Mouse (Mus musculus) heart, postnatal 10 days (tissue): Measurements from ENCODE around the gene Camta1. TPM values are rescaled to one million over a fixed set of nuclear protein-coding genes. Genes with fewer than 3 reads are reported as not detected.
A peak's percentile ranks its signal among the peaks of the same experiment; 100 is the strongest.

Experiments used
- DNase-seq, 2 experiments: peaks; one replicate each; pipeline ENCODE4 v3.0.0; 2021
- intact Hi-C: fragments of 180-260 bp; cut with DNase I; formaldehyde crosslinking; loops from one replicate; pipeline ENCODE4 v1.15.1; 2025
- total RNA-seq, 2 experiments: library from RNA; stranded (reverse); gene quantifications; 2 replicates each; pipeline ENCODE4 v1.2.3; 2021

Camta1 gene
- total RNA-seq, 2 experiments from 2014 or later: 180 to 183 TPM

DNA sequence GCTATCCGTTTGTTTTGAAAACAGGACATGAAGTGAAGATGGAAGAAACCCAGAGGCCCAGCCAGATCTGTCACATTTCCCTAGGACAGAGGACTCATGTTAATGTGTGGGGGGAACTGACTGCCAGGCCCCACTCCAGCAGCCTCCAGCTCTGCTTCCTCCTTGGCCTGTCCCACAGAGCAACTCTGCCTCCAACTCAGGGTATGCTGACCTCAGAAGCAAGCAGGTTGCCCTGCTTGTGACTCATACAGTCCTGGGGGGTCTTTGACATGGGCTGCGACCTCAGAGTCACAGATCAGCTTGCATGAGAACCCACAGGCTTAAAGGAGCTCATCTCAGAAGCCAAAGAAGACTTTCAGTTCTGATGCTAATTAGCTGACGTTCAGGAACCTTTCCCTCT lies 231.4 kb downstream of the Camta1 start:
- DNase-seq: no peak
- intact Hi-C loops: no loop called here

DNA sequence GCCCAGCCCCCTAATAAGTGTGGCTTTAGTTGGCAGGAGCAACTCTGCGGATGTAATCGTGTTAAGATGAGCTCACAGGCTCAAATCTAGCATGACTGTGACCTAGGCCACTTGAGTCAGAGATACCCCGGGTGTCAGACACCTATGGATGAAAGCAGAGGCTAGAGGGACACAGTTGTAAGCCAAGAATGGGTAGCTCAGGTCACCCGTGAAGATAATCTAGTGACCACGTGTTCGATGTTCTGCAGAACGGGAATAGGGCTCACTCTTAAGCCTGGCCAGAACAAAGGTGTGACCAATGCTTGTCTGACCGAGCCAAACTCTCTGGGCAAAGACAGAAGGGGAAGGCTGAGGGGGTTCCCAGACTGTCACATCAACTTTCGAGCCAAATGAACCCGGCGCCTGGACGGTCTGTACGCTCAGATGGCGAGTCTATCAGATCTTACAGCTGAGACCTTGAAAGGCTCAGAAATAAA lies 242.1 kb downstream of the Camta1 start:
- intact Hi-C loops: no loop called here
- DNase-seq: peak in 1 of 2 experiments; percentile 26

- intact Hi-C loops: no loop called here
- DNase-seq: no peak
These were observed 243.0 kb downstream of the Camta1 start for GRCm38 (mm10) chr4:151618420-151619310.

GRCm38 (mm10) chr4:151611621-151612020 lies 250.1 kb downstream of the Camta1 start:
- intact Hi-C loops: loop anchor here (2.0 to 5.0 kb wide), 2 partner anchors 146 to 241 kb away; no protein-coding TSS in a partner anchor

GRCm38 (mm10) chr4:151610266-151610665 lies 251.4 kb downstream of the Camta1 start:
- intact Hi-C loops: loop anchor here (2.0 to 5.0 kb wide), 2 partner anchors 147 to 243 kb away; no protein-coding TSS in a partner anchor
- DNase-seq: peak; percentile 58 to 73

More at GRCm38 (mm10) chr4:151611621-151612020, 250.1 kb downstream of the Camta1 start:
- DNase-seq: no peak

GRCm38 (mm10) chr4:151604907-151605306 lies 256.8 kb downstream of the Camta1 start:
- peak; percentile 73 to 83 for DNase-seq

DNA sequence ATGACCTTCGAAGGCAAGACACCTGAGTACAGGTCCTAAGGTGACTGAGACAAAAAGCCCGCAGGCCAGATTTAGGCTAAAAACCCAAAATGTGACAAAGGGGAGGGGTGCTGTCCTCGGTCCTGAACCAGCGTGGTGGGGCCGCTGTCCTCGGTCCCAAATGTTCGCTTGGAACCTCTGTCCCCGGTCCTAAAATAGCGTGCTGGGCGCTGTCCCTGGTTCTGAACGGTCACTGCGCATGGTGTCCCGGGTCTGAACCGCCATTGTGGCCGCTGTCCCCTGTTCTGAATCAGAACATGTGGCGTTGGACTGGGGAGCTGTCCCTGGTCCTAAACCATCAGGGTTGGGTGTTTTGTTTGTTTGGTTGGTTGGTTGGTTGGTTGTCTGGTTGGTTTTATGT lies 257.2 kb downstream of the Camta1 start:
- intact Hi-C loops: no loop called here
- peak; percentile 90 to 95 for DNase-seq

More at GRCm38 (mm10) chr4:151604907-151605306, 256.8 kb downstream of the Camta1 start:
- intact Hi-C loops: loop anchor here (5.0 kb wide), 2 partner anchors 123 to 172 kb away; no protein-coding TSS in a partner anchor

GRCm38 (mm10) chr4:151603586-151603985 lies 258.1 kb downstream of the Camta1 start:
- intact Hi-C loops: no loop called here
- DNase-seq: no peak

DNA sequence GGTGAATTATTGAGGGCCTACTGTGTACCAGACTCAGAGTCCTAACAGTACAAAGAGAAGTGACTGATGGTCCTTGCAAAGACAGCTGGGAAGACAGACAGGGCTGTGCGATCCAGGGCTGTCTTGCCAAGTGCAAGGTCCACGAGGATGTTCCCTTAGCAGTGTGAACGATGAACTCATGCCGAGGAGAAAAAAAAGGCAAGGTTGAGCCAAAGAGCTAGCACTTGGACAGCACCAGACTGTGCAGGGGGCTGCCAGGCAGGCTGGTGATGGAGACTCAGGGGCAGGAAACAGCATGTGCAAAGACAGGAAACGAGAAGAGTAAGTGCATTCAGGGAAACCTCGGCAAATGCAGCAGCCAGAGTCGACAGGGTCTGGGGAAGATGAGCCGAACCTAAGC lies 266.6 kb downstream of the Camta1 start:
- intact Hi-C loops: no loop called here

DNA sequence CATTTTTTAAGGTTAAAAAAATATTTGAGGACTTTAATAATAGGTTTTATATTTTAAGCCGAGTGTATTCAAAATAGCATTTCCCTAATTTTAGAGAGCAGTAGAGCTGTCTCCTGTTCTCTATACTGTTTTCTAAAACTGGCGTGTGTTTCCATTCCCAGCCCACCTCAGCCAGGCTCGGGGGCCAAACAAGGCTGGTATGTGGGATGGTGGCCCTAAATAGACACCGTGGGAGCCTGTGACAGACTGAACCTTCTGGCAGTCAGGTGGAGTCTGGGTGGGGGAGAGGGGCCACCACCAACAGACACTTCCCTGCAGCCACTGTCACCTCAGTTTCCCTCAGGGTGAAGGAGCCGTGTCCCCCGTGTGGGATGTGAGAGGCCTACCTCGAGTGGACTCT lies 268.6 kb downstream of the Camta1 start:
- intact Hi-C loops: no loop called here
- DNase-seq: no peak

More for the DNA sequence above, 266.6 kb downstream of the Camta1 start:
- no peak for DNase-seq

- intact Hi-C loops: no loop called here
- DNase-seq: no peak
These were observed 275.6 kb downstream of the Camta1 start for GRCm38 (mm10) chr4:151586074-151586473.

- DNase-seq: no peak
- intact Hi-C loops: no loop called here
These were observed 283.7 kb downstream of the Camta1 start for GRCm38 (mm10) chr4:151577961-151578360.

DNA sequence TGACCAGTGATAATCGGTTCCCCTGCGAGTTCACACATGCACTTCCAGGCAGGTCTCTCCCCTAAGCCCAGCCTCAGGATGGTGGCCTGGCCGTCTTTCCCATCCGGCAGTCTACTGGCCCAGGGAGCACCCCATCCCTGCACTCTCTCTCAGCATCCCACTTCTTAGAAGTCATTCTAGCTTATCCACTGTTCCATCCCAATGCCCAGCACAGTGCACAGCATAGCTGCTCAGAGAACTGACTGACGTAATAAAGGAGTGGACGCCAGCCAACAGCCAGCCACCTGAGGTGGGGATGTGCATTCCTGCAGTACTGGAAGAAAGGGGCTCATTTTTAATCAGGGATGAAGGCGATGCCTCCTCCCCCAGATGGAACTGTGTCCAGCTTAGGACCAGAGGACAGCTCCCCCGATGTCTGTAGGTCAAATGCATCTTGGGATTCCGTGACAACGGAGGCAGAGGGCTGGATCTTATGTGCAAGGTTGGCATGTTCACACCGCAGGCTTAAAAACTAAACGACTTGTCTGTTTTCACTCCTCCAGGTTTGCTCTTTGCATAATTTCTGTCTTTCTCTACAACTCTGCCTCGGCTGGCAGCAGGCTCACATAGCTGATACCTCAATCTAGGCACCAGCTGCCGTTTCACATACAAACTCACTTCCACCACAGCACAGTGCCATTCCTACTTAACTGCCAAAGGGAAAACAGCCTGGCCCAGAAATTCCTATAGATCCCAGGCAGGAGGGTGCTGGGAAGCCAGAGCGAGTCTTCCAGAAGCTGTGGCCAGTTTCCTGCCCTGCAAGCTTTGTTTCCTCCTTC lies 285.2 kb downstream of the Camta1 start:
- no peak for DNase-seq
- intact Hi-C loops: no loop called here

DNA sequence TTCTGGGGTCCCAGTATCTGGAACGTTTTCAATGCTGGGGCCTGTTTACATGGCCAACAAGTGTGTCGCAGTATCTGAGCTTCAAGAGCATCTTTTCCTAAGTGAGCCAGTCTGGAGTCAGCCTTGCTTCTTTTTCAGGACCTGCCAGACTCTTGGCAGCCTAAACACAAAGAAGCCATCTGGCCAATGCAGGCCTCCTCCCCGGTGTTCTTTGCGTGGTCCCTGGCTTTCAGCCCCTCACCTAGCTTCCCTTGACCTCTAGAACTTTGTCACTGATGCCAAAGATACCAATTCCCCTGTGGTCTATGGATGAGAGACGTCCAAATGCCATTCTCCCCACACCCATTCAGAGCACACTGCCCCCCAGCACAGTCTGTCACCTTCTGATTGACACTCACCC lies 289.0 kb downstream of the Camta1 start:
- no peak for DNase-seq

GRCm38 (mm10) chr4:151569586-151569985 lies 292.1 kb downstream of the Camta1 start:
- intact Hi-C loops: no loop called here
- no peak for DNase-seq

More for the DNA sequence above, 289.0 kb downstream of the Camta1 start:
- intact Hi-C loops: no loop called here

DNA sequence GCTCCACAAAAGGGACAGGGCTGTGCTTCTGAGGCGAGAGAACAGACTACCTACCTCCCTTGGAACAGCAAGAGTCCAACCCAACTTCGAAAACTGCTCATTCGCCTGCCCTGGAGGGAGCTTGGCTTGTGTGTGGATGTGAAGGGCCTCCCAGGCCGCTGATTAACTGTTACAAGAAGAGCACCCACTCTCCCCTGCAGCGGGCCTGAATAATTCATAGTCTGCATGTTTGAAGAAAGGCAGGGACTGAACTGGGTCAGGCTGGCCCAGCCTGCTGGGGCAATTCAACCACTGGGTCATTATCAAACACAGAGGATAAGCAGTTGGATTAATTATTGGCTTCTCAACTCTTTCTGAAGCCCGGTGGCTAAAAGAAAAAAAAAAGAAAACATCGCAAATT lies 292.8 kb downstream of the Camta1 start:
- no peak for DNase-seq
- intact Hi-C loops: no loop called here

GRCm38 (mm10) chr4:151567105-151567504 lies 294.6 kb downstream of the Camta1 start:
- no peak for DNase-seq
- intact Hi-C loops: no loop called here

- intact Hi-C loops: no loop called here
- DNase-seq: no peak
These were observed 306.2 kb downstream of the Camta1 start for GRCm38 (mm10) chr4:151555505-151555904.

DNA sequence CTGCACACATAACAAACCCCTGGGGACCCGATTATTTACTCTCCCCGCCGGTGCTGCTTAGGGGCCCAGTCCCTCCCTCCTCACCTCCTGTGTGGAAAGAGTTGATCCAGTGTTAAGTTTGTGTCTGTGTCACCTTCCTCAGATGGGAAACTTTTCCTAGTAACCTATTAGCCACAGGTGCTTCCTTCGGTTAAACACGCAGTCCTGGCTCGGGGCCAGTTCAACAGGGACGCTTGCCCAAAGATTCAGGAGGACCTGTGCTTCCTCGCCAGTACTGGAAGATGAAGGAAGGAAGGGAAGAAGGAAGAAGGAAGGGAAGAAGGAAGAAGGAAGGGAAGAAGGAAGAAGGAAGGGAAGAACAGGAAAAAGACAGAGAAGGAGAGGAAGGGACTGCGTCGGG lies 312.2 kb downstream of the Camta1 start:
- DNase-seq: no peak
- intact Hi-C loops: no loop called here

DNA sequence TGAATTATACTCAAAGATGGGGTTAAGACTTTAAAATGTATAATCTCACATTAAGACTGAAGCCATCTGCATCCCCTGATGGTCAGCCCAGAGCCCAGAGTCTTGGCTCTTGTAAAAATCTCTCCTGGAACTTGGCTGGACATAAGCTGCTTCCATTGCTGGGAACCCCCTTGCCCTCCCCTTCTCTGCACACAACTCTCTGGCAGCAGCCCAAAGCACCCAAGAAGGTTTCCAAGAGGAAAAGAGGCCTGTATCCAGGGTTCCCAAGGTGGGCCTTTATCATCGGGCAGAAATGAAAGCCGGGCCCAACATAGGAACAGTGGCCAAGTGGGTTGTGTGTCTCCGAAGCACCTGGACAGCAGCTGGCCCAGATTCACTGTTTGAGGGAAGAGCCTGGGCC lies 316.2 kb downstream of the Camta1 start:
- intact Hi-C loops: no loop called here
- DNase-seq: no peak

- intact Hi-C loops: no loop called here
- no peak for DNase-seq
These were observed 317.5 kb downstream of the Camta1 start for GRCm38 (mm10) chr4:151544191-151544590.
